Mouse (Mus musculus) limb, embryonic 14.5 days (tissue): ENCODE data around the gene Naa25. TPM values are rescaled to one million over a fixed set of nuclear protein-coding genes. Genes with fewer than 3 reads are reported as not detected.

Experiments used
- ATAC-seq: fragments of 200-750 bp; cut with Nextera tagmentation; 2 replicates; pipeline ENCODE4 v1.8.0; 2017; ENCODE audit warnings: low read depth, moderate number of reproducible peaks, moderate TSS enrichment; ENCODE audit not compliant: low FRiP score
- DNase-seq: peaks from one replicate; pipeline ENCODE4 v3.0.0-alpha.2; 2015; ENCODE audit warnings: low spot score
- H3K27ac ChIP-seq: fragments of 300-500 bp; sonication (generic); replicated peaks from 2 replicates; pipeline ENCODE4 v1.5.1; 2014; ENCODE audit warnings: low read depth, mild to moderate bottlenecking, low read length, moderate library complexity, mixed read lengths
- H3K27me3 ChIP-seq: fragments of 300-500 bp; sonication (generic); 2 replicates; pipeline ENCODE4 v1.6.1; 2014; ENCODE audit warnings: low read length, mixed read lengths; ENCODE audit not compliant: control insufficient read depth, insufficient read depth
- H3K36me3 ChIP-seq: fragments of 300-500 bp; sonication (generic); 2 replicates; pipeline ENCODE4 v1.6.1; 2014; ENCODE audit warnings: mild to moderate bottlenecking, low read length, moderate library complexity, mixed read lengths; ENCODE audit not compliant: control insufficient read depth, insufficient read depth
- H3K4me1 ChIP-seq: fragments of 300-500 bp; sonication (generic); 2 replicates; pipeline ENCODE4 v1.6.1; 2014; ENCODE audit warnings: antibody characterized with exemption, low read length, mixed read lengths; ENCODE audit not compliant: control insufficient read depth, insufficient read depth
- H3K4me2 ChIP-seq: fragments of 300-500 bp; sonication (generic); replicated peaks from 2 replicates; pipeline ENCODE4 v1.6.1; 2014; ENCODE audit warnings: low read depth, mild to moderate bottlenecking, low read length, moderate library complexity; ENCODE audit not compliant: severe bottlenecking
- H3K4me3 ChIP-seq: fragments of 300-500 bp; sonication (generic); replicated peaks from 2 replicates; pipeline ENCODE4 v1.5.1; 2014; ENCODE audit warnings: low read length
- H3K9ac ChIP-seq: fragments of 300-500 bp; sonication (generic); 2 replicates; pipeline ENCODE4 v1.6.1; 2014; ENCODE audit warnings: mild to moderate bottlenecking, low read depth, low read length, moderate library complexity; ENCODE audit not compliant: severe bottlenecking
- H3K9me3 ChIP-seq: fragments of 300-500 bp; sonication (generic); 2 replicates; pipeline ENCODE4 v1.6.1; 2016; ENCODE audit warnings: low read length; ENCODE audit not compliant: control insufficient read depth
- POLR2A ChIP-seq: fragments of 200-500 bp; IDR thresholded peaks from 2 replicates; pipeline ENCODE4 v1.8.0; 2012; ENCODE audit warnings: inconsistent platforms, mild to moderate bottlenecking, moderate library complexity, borderline replicate concordance; ENCODE audit not compliant: insufficient read depth, insufficient read length; ENCODE audit errors: extremely low read depth
- WGBS: fragments of 180-500 bp; shearing (Covaris S2); extraction: QIAGEN DNeasy Blood & Tissue Kit; methylation state at CpG from one replicate; pipeline ENCODE4 v1.1.7; 2014; 5-methylcytosine and 5-hydroxymethylcytosine counted together
- polyA plus RNA-seq, 2 experiments: library from polyadenylated mRNA; depleted of rRNA in 1 of 2; stranded (reverse) in 1 of 2; unstranded in 1 of 2; fragments of >200 nt; fragmentation: Nextera tagmentation in 1 of 2; extraction: Ambion mirVana in 1 of 2; gene quantifications; 2 replicates each; pipeline versions ENCODE4 v1.2.1 to v1.2.3; 2012 to 2014

The Naa25 gene
- polyA plus RNA-seq, 2 experiments, result 20.9 to 41.2 TPM

DNA sequence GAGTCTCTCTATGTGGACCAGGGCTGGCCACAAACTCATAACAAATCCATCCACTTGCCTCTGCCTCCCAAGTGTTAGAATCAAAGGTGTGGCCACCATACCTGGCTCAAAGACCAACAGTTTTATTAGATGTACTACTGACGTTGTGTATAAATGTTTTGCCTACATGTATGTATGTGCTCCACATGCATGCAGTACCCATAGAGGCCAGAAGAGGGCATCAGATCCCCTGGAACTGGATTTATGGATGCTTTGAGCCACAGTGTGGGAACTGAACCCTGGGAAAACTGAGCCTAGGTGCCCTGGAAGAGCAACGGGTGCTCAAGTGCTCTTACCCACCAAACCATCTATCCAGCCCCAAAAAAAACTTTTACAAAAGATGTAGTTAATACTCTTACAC, 17.0 kb upstream of the Naa25 start:
- Histone ChIP-seq H3K27ac (no peak overlapping the region), H3K36me3 (peaks cover 64% of the 10 kb centered on the region), H3K4me3 (no peak overlapping the region), H3K4me2 (no peak overlapping the region), H3K4me1 (peaks cover 11% of the 10 kb centered on the region; the same call in 1 of the 2 replicates), H3K9ac (no peak overlapping the region), H3K27me3 (no peaks in the 10 kb centered on the region), H3K9me3 (peaks cover 6% of the 10 kb centered on the region; the same call in 1 of the 2 replicates)
- no peak for TF ChIP-seq POLR2A
- ATAC-seq, result no peak
- DNase-seq, result no peak
- WGBS, result 86% methylated on average over 2 of the region's 2 CpGs

DNA sequence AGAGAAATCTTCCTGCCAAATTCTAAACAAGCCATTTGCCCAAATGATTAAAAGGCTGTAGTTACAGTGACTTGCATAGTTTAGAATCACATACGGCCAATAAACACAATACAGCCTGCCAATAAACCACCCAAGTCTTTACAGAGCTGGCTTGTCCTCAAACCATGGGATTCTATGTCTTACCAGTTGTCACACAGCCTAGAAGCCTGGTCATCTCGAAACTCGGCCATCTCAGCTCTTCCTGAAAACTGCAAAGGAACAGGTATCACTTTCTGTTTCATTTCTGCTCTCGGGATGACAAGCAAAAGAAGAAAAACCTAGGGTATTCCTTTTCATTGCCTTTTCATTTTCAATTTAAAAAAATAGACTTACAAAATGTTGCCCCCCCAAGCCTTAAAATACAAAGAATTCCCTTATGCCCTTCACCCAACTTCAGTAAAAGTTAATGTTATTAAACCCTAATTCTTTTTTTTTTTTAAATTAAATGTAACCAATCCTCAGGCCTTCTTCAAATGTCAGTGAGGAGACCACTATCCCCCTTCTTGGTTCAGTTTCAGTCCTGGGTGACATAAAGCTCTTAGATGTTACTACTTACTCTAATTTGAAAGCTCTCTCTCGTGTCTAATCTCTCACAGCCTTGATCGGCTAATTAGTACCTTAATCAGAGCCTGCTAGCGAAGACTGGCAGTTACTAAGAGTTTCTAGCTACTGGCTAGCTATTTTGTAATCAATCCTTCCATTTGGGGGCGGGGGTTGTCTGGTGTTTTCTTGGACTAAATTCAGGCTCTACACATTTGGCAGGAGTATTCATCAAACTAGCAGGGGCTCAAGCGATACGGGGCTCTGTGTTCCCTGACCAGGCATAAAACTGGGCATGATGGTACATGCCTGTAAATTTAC, 13.6 kb upstream of the Naa25 start:
- Histone ChIP-seq H3K4me1 (peaks cover 15% of the 10 kb centered on the region; the same call in 1 of the 2 replicates), H3K27me3 (no peaks in the 10 kb centered on the region), H3K9me3 (peaks cover 6% of the 10 kb centered on the region; the same call in 1 of the 2 replicates), H3K9ac (peak overlapping the region; percentile 79), H3K4me2 (peak overlapping the region; percentile 71), H3K4me3 (peak overlapping the region; percentile 74), H3K36me3 (peaks cover 35% of the 10 kb centered on the region), H3K27ac (no peak overlapping the region)
- WGBS, result 39% methylated on average over 10 of the region's 10 CpGs
- DNase-seq, result no peak
- ATAC-seq, result no peak
- TF ChIP-seq POLR2A, result no peak

DNA sequence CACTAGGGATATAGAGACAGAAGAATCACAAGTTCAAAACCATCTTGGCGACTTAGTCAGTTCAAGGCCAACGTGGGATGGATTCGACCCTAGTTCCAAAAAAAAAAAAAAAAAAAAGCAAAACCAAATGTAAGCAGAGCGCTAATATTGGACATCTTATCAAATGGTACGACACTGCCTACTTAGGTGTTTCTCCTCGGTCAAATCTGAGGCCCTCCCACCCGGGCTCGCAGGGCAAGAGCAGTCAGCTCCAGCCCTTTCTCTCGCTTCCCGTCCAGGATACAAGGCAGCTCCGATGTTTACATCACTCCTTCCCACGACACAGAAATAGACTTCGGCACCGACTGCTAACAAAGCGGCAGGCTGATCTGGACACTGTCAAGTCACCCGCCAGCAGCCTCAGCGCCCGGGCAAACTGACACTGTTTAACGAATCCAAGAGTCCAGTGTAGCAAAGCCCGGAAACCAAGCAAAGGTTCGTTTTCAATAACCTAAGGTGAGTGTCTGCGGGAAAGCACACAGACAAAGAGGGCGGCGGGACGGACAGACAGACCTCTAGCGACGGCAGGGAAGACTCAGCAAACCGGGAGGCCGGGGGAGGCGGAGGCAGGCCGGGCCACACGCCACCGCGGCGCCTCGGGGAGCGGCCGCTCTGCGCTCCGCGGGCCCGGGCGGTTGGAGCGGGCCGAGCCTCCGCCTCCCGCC, 12.8 kb upstream of the Naa25 start:
- Histone ChIP-seq H3K27ac (peak overlapping the region; percentile 68), H3K9ac (peak overlapping the region; percentile 79), H3K27me3 (no peaks in the 10 kb centered on the region), H3K36me3 (peaks cover 28% of the 10 kb centered on the region), H3K9me3 (peaks cover 6% of the 10 kb centered on the region; the same call in 1 of the 2 replicates), H3K4me1 (peaks cover 15% of the 10 kb centered on the region; the same call in 1 of the 2 replicates), H3K4me2 (peak overlapping the region; percentile 71), H3K4me3 (peak overlapping the region; percentile 74)
- TF ChIP-seq POLR2A, result no peak
- 4% methylated on average over 34 of the region's 47 CpGs for WGBS
- peak; percentile 28 for DNase-seq
- peak; percentile 60 for ATAC-seq

DNA sequence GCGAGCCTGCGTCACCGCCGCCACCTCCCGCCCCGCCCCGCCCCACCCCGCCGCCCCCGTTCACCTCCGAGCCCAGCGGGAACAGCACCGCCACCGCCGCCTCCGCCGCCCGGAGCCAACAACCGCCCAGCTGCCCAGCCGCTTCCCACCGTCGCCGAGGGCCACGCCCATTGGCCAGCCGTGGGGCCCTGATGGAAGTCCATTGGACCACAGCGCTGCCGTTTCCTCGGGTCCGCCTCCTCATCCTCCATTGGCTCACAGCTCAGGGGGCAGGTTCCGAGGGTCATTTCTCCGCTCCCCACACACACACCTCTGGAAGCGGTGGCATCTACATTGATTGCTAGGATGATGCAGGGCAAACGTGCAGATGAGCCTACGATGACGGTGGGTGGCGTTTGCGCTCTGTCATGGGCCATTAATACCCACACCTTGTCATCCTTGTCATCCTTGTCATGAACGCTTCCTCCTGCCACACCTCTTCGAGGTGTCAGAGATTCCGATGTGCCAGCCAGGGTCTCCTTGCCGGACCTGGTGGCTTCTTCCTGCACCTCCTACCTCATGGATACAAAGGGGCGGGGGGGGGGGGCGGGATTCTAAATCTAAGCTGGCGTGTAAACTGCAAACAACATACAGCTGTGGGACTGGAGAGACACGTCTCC, 12.1 kb upstream of the Naa25 start, which contains the start of gene Trafd1:
TSS of gene Trafd1 (minus strand) at position 172 of the 659 bp plus-strand sequence.
- peaks cover 21% of the 10 kb centered on the region for H3K36me3 ChIP-seq
- ATAC-seq (peak; percentile 95), DNase-seq (peak; percentile 93)
- peaks cover 6% of the 10 kb centered on the region; the same call in 1 of the 2 replicates for H3K9me3 ChIP-seq
- H3K27me3 ChIP-seq, result no peaks in the 10 kb centered on the region
- H3K27ac ChIP-seq, result peak within 1 kb of the TSS; percentile 68
- peaks cover 15% of the 10 kb centered on the region; the same call in 1 of the 2 replicates for H3K4me1 ChIP-seq
- peak within 1 kb of the TSS; percentile 79 for H3K9ac ChIP-seq
- peak within 1 kb of the TSS; percentile 71 for H3K4me2 ChIP-seq
- peak within 1 kb of the TSS; percentile 74 for H3K4me3 ChIP-seq
- WGBS, result under 1% methylated on average over 25 of the region's 45 CpGs
- TF ChIP-seq POLR2A, result no peak
